Mouse (Mus musculus): Measurements from ENCODE around the gene Ptbp1.

DNA sequence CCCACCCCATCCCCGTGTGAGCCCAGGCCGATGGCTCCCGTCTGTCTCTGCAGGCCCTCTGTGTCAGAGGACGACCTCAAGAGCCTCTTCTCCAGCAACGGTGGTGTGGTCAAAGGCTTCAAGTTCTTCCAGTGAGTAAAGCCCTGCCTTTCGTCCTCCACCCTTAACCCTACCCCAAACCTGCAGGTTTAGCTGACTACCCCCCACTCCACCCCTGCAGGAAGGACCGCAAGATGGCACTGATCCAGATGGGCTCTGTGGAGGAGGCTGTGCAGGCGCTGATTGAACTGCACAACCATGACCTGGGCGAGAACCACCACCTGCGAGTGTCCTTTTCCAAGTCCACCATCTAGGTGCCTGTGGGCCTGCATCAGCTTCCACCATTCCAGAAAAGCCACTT is 8.7 kb downstream of the Ptbp1 start:
- TF ChIP-seq TAL1 (IDR thresholded peaks at IDR 0.05; ENCODE audit: low read length) (no peak), GATA1 (IDR thresholded peaks at IDR 0.05; ENCODE audit: low read length) (no peak)

Data from erythroblast, embryonic 14.5 days (primary cell).